Mouse (Mus musculus) neural tube, embryonic 15.5 days (tissue): ENCODE measurements around the gene Duoxa2. TPM values are rescaled to one million over a fixed set of nuclear protein-coding genes. Genes with fewer than 3 reads are reported as not detected.
"Not testable (repeated sequence)": the region's sequence is repeated elsewhere in the genome, so short reads cannot be mapped to it uniquely, and the experiment has no call there.

Experiments used
- ATAC-seq: fragments of 200-750 bp; cut with Nextera tagmentation; 2 replicates; pipeline ENCODE4 v1.8.0; 2017; ENCODE audit warnings: mild to moderate bottlenecking, moderate TSS enrichment, moderate library complexity; ENCODE audit not compliant: low FRiP score
- H3K27ac ChIP-seq: fragments of 300-500 bp; sonication (generic); replicated peaks from 2 replicates; pipeline ENCODE4 v1.5.1; 2015; ENCODE audit warnings: mild to moderate bottlenecking, inconsistent platforms
- H3K27me3 ChIP-seq: fragments of 300-500 bp; sonication (generic); replicated peaks from 2 replicates; pipeline ENCODE4 v1.6.1; 2015; ENCODE audit warnings: inconsistent platforms
- H3K36me3 ChIP-seq: fragments of 300-500 bp; sonication (generic); 2 replicates; pipeline ENCODE4 v1.6.1; 2015; ENCODE audit warnings: inconsistent platforms
- H3K4me1 ChIP-seq: fragments of 300-500 bp; sonication (generic); 2 replicates; pipeline ENCODE4 v1.6.1; 2015; ENCODE audit warnings: inconsistent platforms
- H3K4me2 ChIP-seq: fragments of 300-500 bp; sonication (generic); 2 replicates; pipeline ENCODE4 v1.6.1; 2015; ENCODE audit warnings: inconsistent platforms, mild to moderate bottlenecking, moderate library complexity
- H3K4me3 ChIP-seq: fragments of 300-500 bp; sonication (generic); replicated peaks from 2 replicates; pipeline ENCODE4 v1.5.1; 2015; ENCODE audit warnings: mild to moderate bottlenecking, inconsistent platforms
- H3K9ac ChIP-seq: fragments of 300-500 bp; sonication (generic); replicated peaks from 2 replicates; pipeline ENCODE4 v1.6.1; 2015; ENCODE audit warnings: mild to moderate bottlenecking, inconsistent platforms
- H3K9me3 ChIP-seq: fragments of 300-500 bp; sonication (generic); replicated peaks from 2 replicates; pipeline ENCODE4 v1.6.1; 2016; ENCODE audit warnings: inconsistent platforms
- WGBS: fragments of 180-500 bp; shearing (Covaris S2); methylation state at CpG from one replicate; pipeline ENCODE4 v1.1.7; 2015; ENCODE audit warnings: mixed read lengths; 5-methylcytosine and 5-hydroxymethylcytosine counted together
- polyA plus RNA-seq: library from polyadenylated mRNA; unstranded; fragments of >200 nt; fragmentation: Nextera tagmentation; extraction: Ambion mirVana; gene quantifications from 2 replicates; pipeline ENCODE4 v1.2.1, GENCODE M21; 2015

Gene Duoxa2
- polyA plus RNA-seq, 1 experiment from 2014 or later, result 0.52 TPM

GRCm38 (mm10) chr2:122345106-122345893, 46.6 kb downstream of the Duoxa2 start:
- H3K27me3 ChIP-seq, result no peaks in the 10 kb centered on the region
- no peaks in the 10 kb centered on the region for H3K36me3 ChIP-seq
- no peak overlapping the region for H3K4me3 ChIP-seq
- no peak overlapping the region for H3K9ac ChIP-seq
- no peak for ATAC-seq
- H3K4me1 ChIP-seq, result peaks cover 21% of the 10 kb centered on the region
- H3K9me3 ChIP-seq, result no peaks in the 10 kb centered on the region
- no peak overlapping the region for H3K4me2 ChIP-seq
- 87% methylated on average over 6 of the region's 6 CpGs for WGBS
- H3K27ac ChIP-seq, result no peak overlapping the region

GRCm38 (mm10) chr2:122346164-122346563, 47.5 kb downstream of the Duoxa2 start:
- H3K4me3 ChIP-seq, H3K36me3 ChIP-seq, H3K27ac ChIP-seq, ATAC-seq, H3K4me2 ChIP-seq, H3K27me3 ChIP-seq, H3K9ac ChIP-seq, H3K9me3 ChIP-seq: not testable (repeated sequence)
- 92% methylated on average over 6 of the region's 6 CpGs for WGBS
- H3K4me1 ChIP-seq, result peaks cover 26% of the 10 kb centered on the region

- H3K9ac ChIP-seq, result no peak overlapping the region
- no peak overlapping the region for H3K27ac ChIP-seq
- no peaks in the 10 kb centered on the region for H3K36me3 ChIP-seq
- WGBS, result 87% methylated on average over 3 of the region's 3 CpGs
- ATAC-seq, result no peak
- H3K9me3 ChIP-seq, result no peaks in the 10 kb centered on the region
- H3K4me1 ChIP-seq, result peaks cover 37% of the 10 kb centered on the region
- H3K27me3 ChIP-seq, result no peaks in the 10 kb centered on the region
- H3K4me3 ChIP-seq, result no peak overlapping the region
- H3K4me2 ChIP-seq, result no peak overlapping the region
These were observed 48.6 kb downstream of the Duoxa2 start for GRCm38 (mm10) chr2:122347257-122347656.

GRCm38 (mm10) chr2:122348531-122349131, 49.9 kb downstream of the Duoxa2 start:
- H3K27me3 ChIP-seq, result no peaks in the 10 kb centered on the region
- WGBS, result 0% methylated on average over 50 of the region's 63 CpGs
- H3K9me3 ChIP-seq, result no peaks in the 10 kb centered on the region
- peak overlapping the region; percentile 56 for H3K4me3 ChIP-seq
- ATAC-seq, result peak; percentile 82
- H3K36me3 ChIP-seq, result no peaks in the 10 kb centered on the region
- peak overlapping the region; percentile 85 for H3K9ac ChIP-seq
- H3K27ac ChIP-seq, result peak overlapping the region; percentile 99
- H3K4me2 ChIP-seq, result peak overlapping the region; percentile 70
- peaks cover 51% of the 10 kb centered on the region for H3K4me1 ChIP-seq

GRCm38 (mm10) chr2:122349136-122349785, 50.6 kb downstream of the Duoxa2 start:
- Histone ChIP-seq H3K36me3 (0 out of 2 replicates have a peak, but pooled peaks cover 6% of the 10 kb centered on the region), H3K4me1 (peaks cover 57% of the 10 kb centered on the region), H3K9ac (peak overlapping the region; percentile 85), H3K4me3 (peak overlapping the region; percentile 56), H3K27ac (peak overlapping the region; percentile 99), H3K4me2 (peak overlapping the region; percentile 70), H3K27me3 (no peaks in the 10 kb centered on the region), H3K9me3 (no peaks in the 10 kb centered on the region)
- peak; percentile 51 for ATAC-seq
- WGBS, result 8% methylated on average over 14 of the region's 14 CpGs

- H3K4me2 ChIP-seq, result 0 out of 2 replicates have a peak overlapping the region, but pooled peaks have one; percentile 2
- no peaks in the 10 kb centered on the region for H3K9me3 ChIP-seq
- no peaks in the 10 kb centered on the region for H3K27me3 ChIP-seq
- H3K9ac ChIP-seq, result 0 out of 2 replicates have a peak overlapping the region, but pooled peaks have one; percentile 10
- WGBS, result 57% methylated on average over 5 of the region's 5 CpGs
- H3K27ac ChIP-seq, result peak overlapping the region; percentile 87
- no peak for ATAC-seq
- peaks cover 60% of the 10 kb centered on the region for H3K4me1 ChIP-seq
- no peak overlapping the region for H3K4me3 ChIP-seq
- H3K36me3 ChIP-seq, result peaks cover 18% of the 10 kb centered on the region
These were observed 52.6 kb downstream of the Duoxa2 start for GRCm38 (mm10) chr2:122351156-122351930.

GRCm38 (mm10) chr2:122351931-122352329, 53.2 kb downstream of the Duoxa2 start:
- H3K27ac ChIP-seq, result peak overlapping the region; percentile 87
- 15% methylated on average over 4 of the region's 4 CpGs for WGBS

More at GRCm38 (mm10) chr2:122351931-122352329, 53.2 kb downstream of the Duoxa2 start:
- ATAC-seq, result 0 out of 2 replicates have a peak, but pooled peaks have one; percentile 9
- Histone ChIP-seq H3K4me1 (peaks cover 60% of the 10 kb centered on the region), H3K4me3 (no peak overlapping the region), H3K4me2 (0 out of 2 replicates have a peak overlapping the region, but pooled peaks have one; percentile 2), H3K9ac (0 out of 2 replicates have a peak overlapping the region, but pooled peaks have one; percentile 10), H3K27me3 (no peaks in the 10 kb centered on the region), H3K36me3 (peaks cover 22% of the 10 kb centered on the region), H3K9me3 (no peaks in the 10 kb centered on the region)

Other genes with a start within 250 kb of the Duoxa2 start
- gene Spg11, start 180.5 kb upstream of the Duoxa2 start, polyA plus RNA-seq, result 5.8 and 6.6 TPM in 2 replicates
- 138 and 290 TPM in 2 replicates for gene B2m, start 151.2 kb upstream of the Duoxa2 start, polyA plus RNA-seq
- gene Trim69, start 138.2 kb upstream of the Duoxa2 start, polyA plus RNA-seq, result not detected in 2 replicates
- gene Patl2, start 112.7 kb upstream of the Duoxa2 start, polyA plus RNA-seq, result 0.09 TPM in 1 of 2 replicates, not detected in the other
- not detected in 2 replicates for gene Terb2, start 112.6 kb upstream of the Duoxa2 start, polyA plus RNA-seq
- gene Sord, start 64.2 kb upstream of the Duoxa2 start, polyA plus RNA-seq, result 21.4 and 41.7 TPM in 2 replicates
- gene Duox2, start 451 bp upstream of the Duoxa2 start, polyA plus RNA-seq, result 0.03 and 0.12 TPM in 2 replicates
- 0.17 and 1.2 TPM in 2 replicates for gene Duoxa1, start 14.8 kb downstream of the Duoxa2 start, polyA plus RNA-seq
- gene Duox1, start 16.8 kb downstream of the Duoxa2 start, polyA plus RNA-seq, result 0.10 and 0.27 TPM in 2 replicates
- 11.2 and 12.0 TPM in 2 replicates for gene Shf, start 70.3 kb downstream of the Duoxa2 start, polyA plus RNA-seq
- gene Slc28a2, start 127.6 kb downstream of the Duoxa2 start, polyA plus RNA-seq, result 3.1 TPM in 1 of 2 replicates, not detected in the other
- not detected in 2 replicates for gene Gm14085, start 186.0 kb downstream of the Duoxa2 start, polyA plus RNA-seq